Mouse (Mus musculus) brain, embryonic 14.5 days (tissue): ENCODE measurements at regions not wholly inside any gene's neighbourhood (a gene's known extent, or its start where the extent isn't known, plus 50 kb on each side); places are given as distances from the start of the nearest gene placed in this dataset.

Source experiments
- DNase-seq: peaks from one replicate; pipeline ENCODE4 v3.0.0-alpha.2; 2011; ENCODE audit warnings: low read depth
- CTCF ChIP-seq: fragments of 200-500 bp; IDR thresholded peaks from 2 replicates; pipeline ENCODE4 v1.5.1; 2012; ENCODE audit warnings: inconsistent platforms, mild to moderate bottlenecking, moderate library complexity, borderline replicate concordance; ENCODE audit not compliant: insufficient read depth, insufficient read length; ENCODE audit errors: extremely low read depth
- POLR2A ChIP-seq: fragments of 200-500 bp; IDR thresholded peaks from 2 replicates; pipeline ENCODE4 v1.6.1; 2012; ENCODE audit warnings: mild to moderate bottlenecking, inconsistent platforms, borderline replicate concordance; ENCODE audit not compliant: poor library complexity, insufficient read depth, insufficient read length, severe bottlenecking; ENCODE audit errors: extremely low read depth

GRCm38 (mm10) chr15:95714408-95714807 is 58.6 kb upstream of the Dbx2 start:
- TF ChIP-seq POLR2A (no peak), CTCF (no peak)

GRCm38 (mm10) chr15:95715941-95716340 is 60.2 kb upstream of the Dbx2 start:
- no peak for DNase-seq
- no peak for TF ChIP-seq CTCF
- no peak for TF ChIP-seq POLR2A

More at GRCm38 (mm10) chr15:95714408-95714807, 58.6 kb upstream of the Dbx2 start:
- no peak for DNase-seq

- DNase-seq: no peak
- TF ChIP-seq POLR2A: no peak
- TF ChIP-seq CTCF: peak; percentile 43; the same call in 1 of the 2 replicates
These were observed 66.9 kb upstream of the Ano6 start for GRCm38 (mm10) chr15:95723699-95724098.

GRCm38 (mm10) chr15:95725866-95726265 is 64.8 kb upstream of the Ano6 start:
- TF ChIP-seq CTCF (peak; percentile 70), POLR2A (no peak)
- DNase-seq: peak; percentile 65

- DNase-seq: no peak
- TF ChIP-seq POLR2A (no peak), CTCF (no peak)
These were observed 64.1 kb upstream of the Ano6 start for GRCm38 (mm10) chr15:95726516-95726915.

GRCm38 (mm10) chr15:95735746-95736145 is 54.9 kb upstream of the Ano6 start:
- no peak for TF ChIP-seq POLR2A
- TF ChIP-seq CTCF: no peak
- no peak for DNase-seq
